Mouse (Mus musculus) lung, postnatal 0 days (tissue): Measurements from ENCODE around the gene Sulf2. TPM values are rescaled to one million over a fixed set of nuclear protein-coding genes. Genes with fewer than 3 reads are reported as not detected.

Experiments
- ATAC-seq: fragments of 200-750 bp; cut with Nextera tagmentation; 2 replicates; pipeline ENCODE4 v1.8.0; 2017; ENCODE audit warnings: moderate library complexity
- DNase-seq: peaks from one replicate; pipeline ENCODE4 v3.0.0-alpha.2; 2016; ENCODE audit warnings: low spot score
- H3K27ac ChIP-seq: fragments of 300-500 bp; sonication (generic); 2 replicates; pipeline ENCODE4 v1.5.1; 2014; ENCODE audit warnings: antibody characterized with exemption, mild to moderate bottlenecking, low read length, mixed read lengths
- H3K27me3 ChIP-seq: fragments of 300-500 bp; sonication (generic); replicated peaks from 2 replicates; pipeline ENCODE4 v1.6.1; 2014; ENCODE audit warnings: low read length, mixed read lengths; ENCODE audit not compliant: insufficient read depth
- H3K36me3 ChIP-seq: fragments of 300-500 bp; sonication (generic); 2 replicates; pipeline ENCODE4 v1.6.1; 2014; ENCODE audit warnings: low read length, mixed read lengths; ENCODE audit not compliant: insufficient read depth
- H3K4me1 ChIP-seq: fragments of 300-500 bp; sonication (generic); 2 replicates; pipeline ENCODE4 v1.6.1; 2014; ENCODE audit warnings: antibody characterized with exemption, low read depth, low read length, mixed read lengths; ENCODE audit not compliant: insufficient read depth
- H3K4me2 ChIP-seq: fragments of 300-500 bp; sonication (generic); replicated peaks from 2 replicates; pipeline ENCODE4 v1.6.1; 2014; ENCODE audit warnings: low read depth, mild to moderate bottlenecking, low read length, moderate library complexity, mixed read lengths
- H3K4me3 ChIP-seq: fragments of 300-500 bp; sonication (generic); 2 replicates; pipeline ENCODE4 v1.5.1; 2014; ENCODE audit warnings: low read depth, low read length
- H3K9ac ChIP-seq: fragments of 300-500 bp; sonication (generic); replicated peaks from 2 replicates; pipeline ENCODE4 v1.6.1; 2014; ENCODE audit warnings: low read depth, mild to moderate bottlenecking
- H3K9me3 ChIP-seq: fragments of 300-500 bp; sonication (generic); 2 replicates; pipeline ENCODE4 v1.6.1; 2016; ENCODE audit warnings: low read length, mixed read lengths
- CTCF ChIP-seq: IDR thresholded peaks from 2 replicates; pipeline ENCODE4 v1.5.1; 2016; ENCODE audit warnings: antibody characterized with exemption, mild to moderate bottlenecking
- EP300 ChIP-seq: IDR thresholded peaks from 2 replicates; pipeline ENCODE4 v1.6.1; 2016; ENCODE audit warnings: antibody characterized with exemption, mild to moderate bottlenecking, control low read depth
- WGBS: fragments of 180-500 bp; shearing (Covaris S2); extraction: QIAGEN DNeasy Blood & Tissue Kit; methylation state at CpG from one replicate; pipeline ENCODE4 v1.1.7; 2014; 5-methylcytosine and 5-hydroxymethylcytosine counted together
- polyA plus RNA-seq: library from polyadenylated mRNA; unstranded; fragments of >200 nt; fragmentation: Nextera tagmentation; extraction: Ambion mirVana; gene quantifications from 2 replicates; pipeline ENCODE4 v1.2.1, GENCODE M21; 2015

The Sulf2 gene
- polyA plus RNA-seq, 1 experiment from 2014 or later, result 13.6 TPM

GRCm38 (mm10) chr2:166083542-166084031 lies 71.9 kb downstream of the Sulf2 start:
- no peak; the same call in 1 of the 2 replicates for TF ChIP-seq CTCF
- peak; percentile 41; the same call in 1 of the 2 replicates for TF ChIP-seq EP300
- H3K36me3 ChIP-seq, result no peaks in the 10 kb centered on the region
- H3K27me3 ChIP-seq, result no peaks in the 10 kb centered on the region
- no peak overlapping the region for H3K4me2 ChIP-seq
- H3K9ac ChIP-seq, result no peak overlapping the region
- H3K4me3 ChIP-seq, result no peak overlapping the region
- no peaks in the 10 kb centered on the region for H3K9me3 ChIP-seq
- DNase-seq, result peak; percentile 89
- peak; percentile 60 for ATAC-seq
- H3K27ac ChIP-seq, result no peak overlapping the region
- no peaks in the 10 kb centered on the region; the same call in 1 of the 2 replicates for H3K4me1 ChIP-seq
- WGBS, result 44% methylated on average over 9 of the region's 9 CpGs

GRCm38 (mm10) chr2:166082661-166083060 lies 72.8 kb downstream of the Sulf2 start:
- H3K4me2 ChIP-seq, result no peak overlapping the region
- TF ChIP-seq EP300 (no peak), CTCF (no peak)
- 63% methylated on average over 10 of the region's 10 CpGs for WGBS
- H3K27ac ChIP-seq, result peak overlapping the region; percentile 54
- no peak overlapping the region for H3K4me3 ChIP-seq
- H3K36me3 ChIP-seq, result no peaks in the 10 kb centered on the region
- no peak overlapping the region for H3K9ac ChIP-seq
- no peaks in the 10 kb centered on the region; the same call in 1 of the 2 replicates for H3K4me1 ChIP-seq
- no peaks in the 10 kb centered on the region for H3K27me3 ChIP-seq
- ATAC-seq, result no peak
- H3K9me3 ChIP-seq, result no peaks in the 10 kb centered on the region
- no peak for DNase-seq

- H3K9ac ChIP-seq, result no peak overlapping the region
- WGBS, result 56% methylated on average over 5 of the region's 5 CpGs
Observed at GRCm38 (mm10) chr2:166082193-166082592, 73.3 kb downstream of the Sulf2 start.

GRCm38 (mm10) chr2:166080967-166081750 lies 74.3 kb downstream of the Sulf2 start:
- no peak for TF ChIP-seq EP300
- TF ChIP-seq CTCF, result no peak
- Histone ChIP-seq H3K4me3 (no peak overlapping the region), H3K9me3 (no peaks in the 10 kb centered on the region), H3K27ac (no peak overlapping the region), H3K4me2 (0 out of 2 replicates have a peak overlapping the region, but pooled peaks have one; percentile 5), H3K36me3 (no peaks in the 10 kb centered on the region), H3K4me1 (no peaks in the 10 kb centered on the region; the same call in 1 of the 2 replicates), H3K27me3 (no peaks in the 10 kb centered on the region), H3K9ac (no peak overlapping the region)
- ATAC-seq (peak; percentile 22), DNase-seq (peak; percentile 46)
- 69% methylated on average over 21 of the region's 21 CpGs for WGBS

More at GRCm38 (mm10) chr2:166082193-166082592, 73.3 kb downstream of the Sulf2 start:
- Histone ChIP-seq H3K9me3 (no peaks in the 10 kb centered on the region), H3K4me2 (no peak overlapping the region), H3K4me1 (no peaks in the 10 kb centered on the region; the same call in 1 of the 2 replicates), H3K4me3 (no peak overlapping the region), H3K27ac (0 out of 2 replicates have a peak overlapping the region, but pooled peaks have one; percentile 54), H3K27me3 (no peaks in the 10 kb centered on the region), H3K36me3 (no peaks in the 10 kb centered on the region)
- ATAC-seq (no peak), DNase-seq (peak; percentile 64)
- TF ChIP-seq CTCF (peak; percentile 89), EP300 (no peak)

GRCm38 (mm10) chr2:166079961-166080885 lies 75.2 kb downstream of the Sulf2 start:
- no peaks in the 10 kb centered on the region for H3K9me3 ChIP-seq
- no peaks in the 10 kb centered on the region; the same call in 1 of the 2 replicates for H3K4me1 ChIP-seq
- H3K27ac ChIP-seq, result no peak overlapping the region
- H3K27me3 ChIP-seq, result no peaks in the 10 kb centered on the region
- H3K4me2 ChIP-seq, result 0 out of 2 replicates have a peak overlapping the region, but pooled peaks have one; percentile 5
- 50% methylated on average over 17 of the region's 17 CpGs for WGBS
- H3K4me3 ChIP-seq, result no peak overlapping the region
- TF ChIP-seq CTCF, result no peak
- no peak for TF ChIP-seq EP300
- peak; percentile 66 for ATAC-seq
- no peaks in the 10 kb centered on the region for H3K36me3 ChIP-seq
- H3K9ac ChIP-seq, result no peak overlapping the region
- DNase-seq, result peak; percentile 74
